Mouse (Mus musculus) CH12.LX (cell line): ENCODE measurements around the gene Gmds. TPM values are rescaled to one million over a fixed set of nuclear protein-coding genes. Genes with fewer than 3 reads are reported as not detected.
A peak's percentile ranks its signal among the peaks of the same experiment; 100 is the strongest.

ENCODE experiments used
- DNase-seq: peaks from one replicate; pipeline ENCODE4 v3.0.0-alpha.2; 2013; ENCODE audit errors: extremely low read depth
- H3K27ac ChIP-seq: 2 replicates; pipeline ENCODE4 v1.5.1; 2012; ENCODE audit warnings: low read depth, mild to moderate bottlenecking, control low read depth, moderate library complexity; ENCODE audit not compliant: insufficient read depth
- H3K27me3 ChIP-seq: replicated peaks from 2 replicates; pipeline ENCODE3; 2012; ENCODE audit warnings: inconsistent platforms
- H3K36me3 ChIP-seq, 2 experiments: replicated peaks in 1 of 2; 2 replicates each; pipeline versions ENCODE3 to v1.6.1; 2012; ENCODE audit warnings: inconsistent platforms in 1 of 2, low read length in 1 of 2, mild to moderate bottlenecking in 1 of 2, mixed read lengths in 1 of 2, moderate library complexity in 1 of 2; ENCODE audit not compliant: control insufficient read depth in 1 of 2, insufficient read depth in 1 of 2
- H3K4me1 ChIP-seq, 2 experiments: 2 replicates each; pipeline ENCODE4 v1.6.1; 2012; ENCODE audit warnings: inconsistent platforms in 1 of 2, moderate library complexity in 1 of 2; ENCODE audit not compliant: insufficient read depth in 2 of 2, control insufficient read depth in 1 of 2
- H3K4me2 ChIP-seq: 2 replicates; pipeline ENCODE4 v1.6.1; 2012; ENCODE audit warnings: low read depth, mild to moderate bottlenecking, control low read depth; ENCODE audit not compliant: poor library complexity, insufficient read depth, severe bottlenecking
- H3K4me3 ChIP-seq, 3 experiments: fragments of 150-350 bp in 1 of 3; sonication (generic) in 1 of 3; replicated peaks in 1 of 3; 2 replicates each; pipeline versions ENCODE3 to v1.5.1; 2011 to 2012; ENCODE audit warnings: low read depth in 2 of 3, low read length in 2 of 3, mild to moderate bottlenecking in 2 of 3, moderate library complexity in 2 of 3, control low read depth in 1 of 3, improper control_type of control experiment in 1 of 3, inconsistent platforms in 1 of 3, mixed read lengths in 1 of 3; ENCODE audit not compliant: poor library complexity in 1 of 3
- H3K79me2 ChIP-seq: replicated peaks from 2 replicates; pipeline ENCODE4 v1.6.1; 2012; ENCODE audit warnings: mild to moderate bottlenecking, moderate library complexity; ENCODE audit not compliant: control insufficient read depth, poor library complexity, insufficient read depth, severe bottlenecking; ENCODE audit errors: extremely low read depth
- H3K9ac ChIP-seq: 2 replicates; pipeline ENCODE4 v1.6.1; 2012; ENCODE audit warnings: low read depth, mild to moderate bottlenecking, control low read depth, moderate library complexity; ENCODE audit not compliant: insufficient read depth
- H3K9me3 ChIP-seq: replicated peaks from 2 replicates; pipeline ENCODE3; 2012; ENCODE audit warnings: low read length, inconsistent platforms, mixed read lengths
- BHLHE40 ChIP-seq: IDR thresholded peaks from 2 replicates; pipeline ENCODE4 v1.6.1; 2011; ENCODE audit warnings: mild to moderate bottlenecking, low read depth, low read length, improper control_type of control experiment
- CHD2 ChIP-seq: IDR thresholded peaks from 2 replicates; pipeline ENCODE4 v1.6.1; 2011; ENCODE audit warnings: low read length, improper control_type of control experiment
- ELF1 ChIP-seq: IDR thresholded peaks from 2 replicates; pipeline ENCODE4 v1.6.1; 2014; ENCODE audit warnings: low read depth, mild to moderate bottlenecking, inconsistent platforms, low read length, improper control_type of control experiment
- EP300 ChIP-seq: IDR thresholded peaks from 2 replicates; pipeline ENCODE4 v1.6.1; 2011; ENCODE audit warnings: low read length, improper control_type of control experiment
- ETS1 ChIP-seq: conservative IDR thresholded peaks from 2 replicates; pipeline ENCODE4 v1.6.1; 2012; ENCODE audit warnings: low read depth, mild to moderate bottlenecking, inconsistent platforms, low read length, improper control_type of control experiment, moderate library complexity
- HCFC1 ChIP-seq: IDR thresholded peaks from 2 replicates; pipeline ENCODE4 v1.6.1; 2012; ENCODE audit warnings: low read depth, mild to moderate bottlenecking, inconsistent platforms, low read length, improper control_type of control experiment
- IRF4 ChIP-seq: IDR thresholded peaks from 2 replicates; pipeline ENCODE4 v1.6.1; 2014; ENCODE audit warnings: low read depth, mild to moderate bottlenecking, inconsistent platforms, low read length, improper control_type of control experiment
- JUND ChIP-seq: conservative IDR thresholded peaks from 2 replicates; pipeline ENCODE4 v1.6.1; 2011; ENCODE audit warnings: low read depth, low read length, improper control_type of control experiment
- MAFK ChIP-seq: IDR thresholded peaks from 2 replicates; pipeline ENCODE4 v1.6.1; 2011; ENCODE audit warnings: low read length, improper control_type of control experiment; ENCODE audit not compliant: insufficient replicate concordance
- MEF2A ChIP-seq: IDR thresholded peaks from 2 replicates; pipeline ENCODE4 v1.6.1; 2014; ENCODE audit warnings: low read depth, mild to moderate bottlenecking, inconsistent platforms, low read length, improper control_type of control experiment, borderline replicate concordance
- NELFE ChIP-seq: IDR thresholded peaks from 2 replicates; pipeline ENCODE4 v1.6.1; 2011; ENCODE audit warnings: low read depth, low read length, improper control_type of control experiment
- POLR2A ChIP-seq: IDR thresholded peaks from 2 replicates; pipeline ENCODE4 v1.6.1; 2011; ENCODE audit warnings: low read depth, mild to moderate bottlenecking, improper control_type of control experiment, low read length
- RCOR1 ChIP-seq: conservative IDR thresholded peaks from 2 replicates; pipeline ENCODE4 v1.6.1; 2012; ENCODE audit warnings: low read depth, mild to moderate bottlenecking, inconsistent platforms, low read length, improper control_type of control experiment
- TBP ChIP-seq: conservative IDR thresholded peaks from 2 replicates; pipeline ENCODE4 v1.6.1; 2011; ENCODE audit warnings: low read depth, low read length, improper control_type of control experiment
- TCF12 ChIP-seq: IDR thresholded peaks from 2 replicates; pipeline ENCODE4 v1.6.1; 2014; ENCODE audit warnings: low read depth, mild to moderate bottlenecking, inconsistent platforms, low read length, improper control_type of control experiment
- UBTF ChIP-seq: IDR thresholded peaks from 2 replicates; pipeline ENCODE4 v1.6.1; 2012; ENCODE audit warnings: low read depth, mild to moderate bottlenecking, inconsistent platforms, low read length, improper control_type of control experiment, moderate library complexity
- USF1 ChIP-seq: IDR thresholded peaks from 2 replicates; pipeline ENCODE4 v1.6.1; 2014; ENCODE audit warnings: low read depth, mild to moderate bottlenecking, inconsistent platforms, low read length, improper control_type of control experiment
- ZKSCAN1 ChIP-seq: IDR thresholded peaks from 2 replicates; pipeline ENCODE4 v1.6.1; 2012; ENCODE audit warnings: low read depth, inconsistent platforms, low read length, improper control_type of control experiment, borderline replicate concordance
- ZNF384 ChIP-seq: IDR thresholded peaks from 2 replicates; pipeline ENCODE4 v1.6.1; 2012; ENCODE audit warnings: low read depth, low read length, improper control_type of control experiment, inconsistent platforms
- dilution Hi-C: fragments of 300-500 bp; cut with MboI; formaldehyde crosslinking; loops from 2 replicates; pipeline ENCODE4 v1.14.3; 2020; ENCODE audit warnings: low sequenced_read_pairs; ENCODE audit not compliant: extremely low pct_unique_long_range_greater_than_20kb, extremely low pct_ligation_motif_present
- in situ Hi-C: fragments of 300-500 bp; cut with MboI; formaldehyde crosslinking; loops from 3 replicates; pipeline ENCODE4 v1.14.3; 2019; ENCODE audit warnings: low sequenced_read_pairs, low pct_ligation_motif_present, low pct_unique_long_range_greater_than_20kb, mixed read lengths
- polyA plus RNA-seq: library from polyadenylated mRNA; unstranded; fragments of >175 nt; gene quantifications from 2 replicates; pipeline ENCODE4 v1.2.1, GENCODE M21; 2012; ENCODE audit warnings: low read depth; ENCODE audit not compliant: insufficient read length
- total RNA-seq, 2 experiments: library from RNA; depleted of rRNA; stranded (reverse); fragments of 300-350 nt in 1 of 2; fragments of >200 nt in 1 of 2; gene quantifications; 2 replicates each; pipeline ENCODE4 v1.2.3; 2012 to 2014

The Gmds gene
- total and polyA plus RNA-seq, 3 experiments: 11.0 to 19.3 (median 15.1) TPM

DNA sequence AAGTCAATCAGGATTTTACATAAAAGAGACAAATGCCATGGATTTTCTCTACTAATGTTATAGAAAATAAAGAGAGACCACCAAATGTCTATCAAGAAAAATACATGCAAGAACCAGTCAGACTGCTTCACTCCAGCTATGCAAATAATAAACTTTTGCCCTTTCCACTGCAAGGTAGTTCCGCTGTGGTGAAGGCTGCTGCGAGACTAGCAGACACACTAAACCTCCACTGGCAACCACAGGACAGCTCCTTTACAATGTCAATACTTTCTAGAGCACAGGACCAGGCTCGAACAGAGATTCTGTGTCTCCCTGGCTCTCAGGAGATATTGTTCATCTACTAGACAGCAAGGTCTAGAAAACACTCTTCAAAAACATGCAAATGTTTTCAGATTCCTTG is 71.8 kb downstream of the Gmds start:
- H3K27ac ChIP-seq: no peak overlapping the region
- no peaks in the 10 kb centered on the region for H3K36me3 ChIP-seq
- H3K4me3 ChIP-seq: no peak overlapping the region
- H3K9ac ChIP-seq: no peak overlapping the region
- H3K9me3 ChIP-seq: no peaks in the 10 kb centered on the region
- H3K4me2 ChIP-seq: peak overlapping the region; percentile 71; the same call in 1 of the 2 replicates
- no peaks in the 10 kb centered on the region for H3K27me3 ChIP-seq
- no peak for TF ChIP-seq IRF4
- 0 out of 2 replicates have a peak, but pooled peaks have one; percentile 48 for TF ChIP-seq EP300
- TF ChIP-seq, all 38 proteins: peak for 1
- Histone ChIP-seq H3K4me1 (peaks cover 4 to 30% of the 10 kb centered on the region in 2 experiments; a peak in 2 of 4 replicates), H3K79me2 (no peaks in the 10 kb centered on the region)
- dilution Hi-C loops: no loop called here
- peak; percentile 65 for DNase-seq
- in situ Hi-C loops: no loop called here

DNA sequence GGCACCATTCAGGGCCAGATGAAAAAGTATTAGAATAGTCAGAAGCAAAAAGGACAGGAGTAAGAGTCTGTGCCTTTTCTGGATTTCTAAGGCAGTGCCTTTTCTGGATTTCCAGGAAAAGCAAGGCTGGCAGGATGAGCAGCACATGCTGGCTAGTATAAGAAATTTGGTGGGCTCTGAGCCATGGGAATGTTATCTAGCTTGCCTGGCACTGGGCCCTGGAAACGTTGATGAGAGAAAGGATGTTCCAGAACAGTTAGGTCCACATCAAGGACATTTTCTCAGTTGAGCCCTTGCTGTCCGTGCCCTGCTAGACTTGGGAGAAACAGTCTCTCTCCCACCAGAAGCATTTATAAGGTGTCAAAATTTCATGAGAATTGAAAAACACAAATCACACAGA is 82.4 kb downstream of the Gmds start:
- no peak for DNase-seq
- no peak overlapping the region for H3K27ac ChIP-seq
- H3K4me3 ChIP-seq: no peak overlapping the region
- in situ Hi-C loops (no loop called here), dilution Hi-C loops (no loop called here)
- peaks cover 0 to 9% of the 10 kb centered on the region in 2 experiments; a peak in 1 of 4 replicates for H3K4me1 ChIP-seq
- no peaks in the 10 kb centered on the region for H3K36me3 ChIP-seq
- H3K79me2 ChIP-seq: no peaks in the 10 kb centered on the region
- TF ChIP-seq MEF2A (no peak), RCOR1 (no peak), TCF12 (no peak), MAFK (no peak), BHLHE40 (no peak), TBP (no peak), JUND (no peak), ZNF384 (no peak), HCFC1 (no peak), CHD2 (no peak), NELFE (no peak), ETS1 (no peak), ZKSCAN1 (no peak), POLR2A (no peak), ELF1 (no peak), USF1 (no peak), UBTF (no peak)
- H3K4me2 ChIP-seq: no peak overlapping the region
- no peaks in the 10 kb centered on the region for H3K9me3 ChIP-seq
- no peaks in the 10 kb centered on the region for H3K27me3 ChIP-seq
- H3K9ac ChIP-seq: no peak overlapping the region
